Mouse (Mus musculus): ENCODE measurements at regions not wholly inside any gene's neighbourhood (a gene's known extent, or its start where the extent isn't known, plus 50 kb on each side); places are given as distances from the start of the nearest gene placed in this dataset.

- H3K27ac ChIP-seq, result no peak overlapping the region
- no peak for TF ChIP-seq CTCF (conservative IDR thresholded peaks at IDR 0.05)
- no peak overlapping the region for H3K4me3 ChIP-seq
- no peak for DNase-seq (ENCODE audit: low spot score in 2 of 2)
These were observed 141.7 kb upstream of the Ccn2 start for GRCm38 (mm10) chr10:24453507-24453906.

GRCm38 (mm10) chr10:24458667-24459066 lies 136.6 kb upstream of the Ccn2 start:
- TF ChIP-seq CTCF (conservative IDR thresholded peaks at IDR 0.05), result no peak

GRCm38 (mm10) chr10:24463873-24464272 lies 131.4 kb upstream of the Ccn2 start:
- H3K4me3 ChIP-seq, result no peak overlapping the region
- no peak for DNase-seq (ENCODE audit: low spot score in 2 of 2)
- no peak for TF ChIP-seq CTCF (conservative IDR thresholded peaks at IDR 0.05)
- no peak overlapping the region for H3K27ac ChIP-seq

More at GRCm38 (mm10) chr10:24458667-24459066, 136.6 kb upstream of the Ccn2 start:
- H3K4me3 ChIP-seq, result no peak overlapping the region
- no peak for DNase-seq (ENCODE audit: low spot score in 2 of 2)
- H3K27ac ChIP-seq, result no peak overlapping the region

- Histone ChIP-seq H3K27ac (no peak overlapping the region), H3K4me3 (no peak overlapping the region)
- TF ChIP-seq CTCF (conservative IDR thresholded peaks at IDR 0.05), result no peak
- no peak for DNase-seq (ENCODE audit: low spot score in 2 of 2)
These were observed 130.9 kb upstream of the Ccn2 start for GRCm38 (mm10) chr10:24464377-24464776.

- no peak overlapping the region for H3K27ac ChIP-seq
- TF ChIP-seq CTCF (conservative IDR thresholded peaks at IDR 0.05), result no peak
- H3K4me3 ChIP-seq, result no peak overlapping the region
- DNase-seq (ENCODE audit: low spot score in 2 of 2), result no peak
These were observed 125.5 kb upstream of the Ccn2 start for GRCm38 (mm10) chr10:24469741-24470140.

- DNase-seq (ENCODE audit: low spot score in 2 of 2), result no peak
- H3K4me3 ChIP-seq, result no peak overlapping the region
- no peak for TF ChIP-seq CTCF (conservative IDR thresholded peaks at IDR 0.05)
- no peak overlapping the region for H3K27ac ChIP-seq
These were observed 123.7 kb upstream of the Ccn2 start for GRCm38 (mm10) chr10:24471521-24471920.

GRCm38 (mm10) chr10:24476288-24476687 lies 119.0 kb upstream of the Ccn2 start:
- Histone ChIP-seq H3K27ac (no peak overlapping the region), H3K4me3 (no peak overlapping the region)
- DNase-seq (ENCODE audit: low spot score in 2 of 2), result no peak
- no peak for TF ChIP-seq CTCF (conservative IDR thresholded peaks at IDR 0.05)

GRCm38 (mm10) chr10:24478535-24478934 lies 116.7 kb upstream of the Ccn2 start:
- no peak overlapping the region for H3K4me3 ChIP-seq
- H3K27ac ChIP-seq, result no peak overlapping the region
- DNase-seq (ENCODE audit: low spot score in 2 of 2), result no peak
- TF ChIP-seq CTCF (conservative IDR thresholded peaks at IDR 0.05), result no peak

- TF ChIP-seq CTCF (conservative IDR thresholded peaks at IDR 0.05), result no peak
- DNase-seq (ENCODE audit: low spot score in 2 of 2), result no peak
- Histone ChIP-seq H3K4me3 (no peak overlapping the region), H3K27ac (no peak overlapping the region)
These were observed 116.1 kb upstream of the Ccn2 start for GRCm38 (mm10) chr10:24479148-24479547.

GRCm38 (mm10) chr10:24481926-24482612 lies 113.2 kb upstream of the Ccn2 start:
- TF ChIP-seq CTCF (conservative IDR thresholded peaks at IDR 0.05), result no peak
- no peak overlapping the region for H3K4me3 ChIP-seq
- H3K27ac ChIP-seq, result no peak overlapping the region
- no peak for DNase-seq (ENCODE audit: low spot score in 2 of 2)

GRCm38 (mm10) chr10:24483053-24483452 lies 112.2 kb upstream of the Ccn2 start:
- no peak for DNase-seq (ENCODE audit: low spot score in 2 of 2)
- TF ChIP-seq CTCF (conservative IDR thresholded peaks at IDR 0.05), result no peak
- no peak overlapping the region for H3K4me3 ChIP-seq
- H3K27ac ChIP-seq, result no peak overlapping the region

GRCm38 (mm10) chr10:24484101-24484660 lies 111.1 kb upstream of the Ccn2 start:
- Histone ChIP-seq H3K4me3 (no peak overlapping the region), H3K27ac (no peak overlapping the region)
- DNase-seq (ENCODE audit: low spot score in 2 of 2), result no peak
- TF ChIP-seq CTCF (conservative IDR thresholded peaks at IDR 0.05), result no peak

- H3K27ac ChIP-seq, result no peak overlapping the region
- no peak for TF ChIP-seq CTCF (conservative IDR thresholded peaks at IDR 0.05)
- DNase-seq (ENCODE audit: low spot score in 2 of 2), result no peak
- no peak overlapping the region for H3K4me3 ChIP-seq
These were observed 109.8 kb upstream of the Ccn2 start for GRCm38 (mm10) chr10:24485461-24485860.

- no peak for DNase-seq (ENCODE audit: low spot score in 2 of 2)
- Histone ChIP-seq H3K27ac (no peak overlapping the region), H3K4me3 (no peak overlapping the region)
- no peak for TF ChIP-seq CTCF (conservative IDR thresholded peaks at IDR 0.05)
These were observed 109.0 kb upstream of the Ccn2 start for GRCm38 (mm10) chr10:24486224-24486623.
